24 mouse cellular contexts compared by ENCODE assay signal in genomic region chr3:127303041-127303440, GRCm38 (mm10).
A peak's percentile ranks its signal among the peaks of the same experiment; 100 is the strongest.
DNase-seq lines count a peak whose midpoint lies in the region; ATAC-seq and TF ChIP-seq lines count a peak whose summit lies in the region.
"Had no signal": no experiment of that assay in that cellular context is flagged by ENCODE, and none has a peak within 500 bp of the region (broad histone marks: within the 10 kb centered on the region; RNA-seq: fewer than 3 reads in every experiment).

No protein-coding gene starts in this region.

- WGBS in hindbrain, postnatal 0 days, result 47% methylated on average over 4 of the region's 4 CpGs
- WGBS in hindbrain, embryonic 12.5 days, result 73% methylated on average over 4 of the region's 4 CpGs
- 62% methylated on average over 4 of the region's 4 CpGs for WGBS in midbrain, embryonic 13.5 days
- WGBS in midbrain, embryonic 14.5 days, result 65% methylated on average over 4 of the region's 4 CpGs

- no peak for ATAC-seq in hindbrain, postnatal 0 days
- no peak for ATAC-seq in hindbrain, embryonic 12.5 days (ENCODE audit: low FRiP score)
- ATAC-seq in midbrain, embryonic 13.5 days, result no peak
- no peak for ATAC-seq in midbrain, embryonic 14.5 days (ENCODE audit: low FRiP score, low TSS enrichment)
- ATAC-seq: activated CD4-positive, CD25-positive, alpha-beta regulatory T cell, adult 4 months; forebrain, embryonic 14.5 days had no signal

- no peak overlapping the region for H3K4me3 ChIP-seq in hindbrain, postnatal 0 days (ENCODE audit: low read length)
- H3K4me3 ChIP-seq in hindbrain, embryonic 12.5 days, result no peak overlapping the region
- no peak overlapping the region for H3K4me3 ChIP-seq in midbrain, embryonic 13.5 days (replicated peaks)
- H3K4me3 ChIP-seq in midbrain, embryonic 14.5 days (replicated peaks; ENCODE audit: low read depth, low read length), result no peak overlapping the region
- H3K4me3 ChIP-seq: forebrain, embryonic 10.5 days; heart, embryonic 12.5 days; heart, embryonic 15.5 days; hindbrain, embryonic 10.5 days had no signal

- H3K9ac ChIP-seq in hindbrain, postnatal 0 days (replicated peaks; ENCODE audit: low read length), result no peak overlapping the region
- no peak overlapping the region for H3K9ac ChIP-seq in hindbrain, embryonic 12.5 days
- H3K9ac ChIP-seq in midbrain, embryonic 13.5 days (replicated peaks), result no peak overlapping the region
- no peak overlapping the region for H3K9ac ChIP-seq in midbrain, embryonic 14.5 days (replicated peaks; ENCODE audit: low read length)
- H3K9ac ChIP-seq: heart, embryonic 12.5 days; heart, embryonic 15.5 days; hindbrain, embryonic 14.5 days had no signal

- peaks cover 7% of the 10 kb centered on the region; the same call in 1 of the 2 replicates for H3K4me1 ChIP-seq in hindbrain, postnatal 0 days (ENCODE audit: insufficient read depth, low read length)
- H3K4me1 ChIP-seq in hindbrain, embryonic 12.5 days, result peaks cover 10% of the 10 kb centered on the region
- peaks cover 40% of the 10 kb centered on the region for H3K4me1 ChIP-seq in midbrain, embryonic 13.5 days (replicated peaks)
- H3K4me1 ChIP-seq in midbrain, embryonic 14.5 days (ENCODE audit: control insufficient read depth, insufficient read depth, low read length), result peaks cover 10% of the 10 kb centered on the region
- H3K4me1 ChIP-seq: heart, embryonic 12.5 days; heart, embryonic 15.5 days had no signal

- 0 out of 2 replicates have a peak overlapping the region, but pooled peaks have one; percentile 16 for H3K27ac ChIP-seq in hindbrain, postnatal 0 days
- H3K27ac ChIP-seq in hindbrain, embryonic 12.5 days, result no peak overlapping the region
- H3K27ac ChIP-seq in midbrain, embryonic 13.5 days, result peak overlapping the region; percentile 53
- no peak overlapping the region for H3K27ac ChIP-seq in midbrain, embryonic 14.5 days (replicated peaks; ENCODE audit: low read depth, low read length)
- H3K27ac ChIP-seq: forebrain, embryonic 10.5 days; heart, embryonic 15.5 days; hindbrain, embryonic 10.5 days had no signal

- H3K27me3 ChIP-seq in hindbrain, postnatal 0 days (ENCODE audit: insufficient read depth, low read length), result no peaks in the 10 kb centered on the region
- no peaks in the 10 kb centered on the region for H3K27me3 ChIP-seq in hindbrain, embryonic 12.5 days
- H3K27me3 ChIP-seq in midbrain, embryonic 13.5 days, result no peaks in the 10 kb centered on the region
- H3K27me3 ChIP-seq in midbrain, embryonic 14.5 days (ENCODE audit: control insufficient read depth, insufficient read depth, low read length), result no peaks in the 10 kb centered on the region
- H3K27me3 ChIP-seq: heart, embryonic 12.5 days; heart, embryonic 15.5 days had no signal

- no peak for TF ChIP-seq CTCF in hindbrain, postnatal 0 days (IDR thresholded peaks at IDR 0.05; ENCODE audit: low read depth)

- H3K36me3 ChIP-seq in hindbrain, postnatal 0 days (ENCODE audit: insufficient read depth, low read length), result no peaks in the 10 kb centered on the region
- H3K36me3 ChIP-seq in hindbrain, embryonic 12.5 days, result no peaks in the 10 kb centered on the region
- no peaks in the 10 kb centered on the region for H3K36me3 ChIP-seq in midbrain, embryonic 13.5 days
- no peaks in the 10 kb centered on the region for H3K36me3 ChIP-seq in midbrain, embryonic 14.5 days (ENCODE audit: control insufficient read depth, insufficient read depth, low read length)
- H3K36me3 ChIP-seq: forebrain, embryonic 10.5 days; heart, embryonic 12.5 days; heart, embryonic 15.5 days; hindbrain, embryonic 10.5 days had no signal

- H3K4me2 ChIP-seq in hindbrain, postnatal 0 days (ENCODE audit: low read depth, low read length), result no peak overlapping the region
- H3K4me2 ChIP-seq in hindbrain, embryonic 12.5 days (replicated peaks), result no peak overlapping the region
- H3K4me2 ChIP-seq in midbrain, embryonic 13.5 days (replicated peaks), result no peak overlapping the region
- H3K4me2 ChIP-seq in midbrain, embryonic 14.5 days (ENCODE audit: low read length), result no peak overlapping the region
- H3K4me2 ChIP-seq: heart, embryonic 12.5 days; heart, embryonic 15.5 days; hindbrain, embryonic 14.5 days had no signal

- peak; percentile 26 for DNase-seq in hindbrain, postnatal 0 days (ENCODE audit: low spot score)
- DNase-seq in midbrain, embryonic 14.5 days, result no peak
- DNase-seq in CD4-positive helper T cell, adult 2 months (ENCODE audit: low read depth, low spot score), result peak; percentile 8
- peak; percentile 29 for DNase-seq in Muller cell, postnatal 12 days (ENCODE audit: inconsistent ontology term)
- DNase-seq in MN1 (ENCODE audit: low spot score), result no peak
- DNase-seq in spleen, postnatal 36 days (ENCODE audit: low spot score in 2 of 2), result no peak
- DNase-seq: adrenal gland, adult 8-10 months; adrenal gland, postnatal 25 days; cerebellum, adult 18-20 months; cerebellum, adult 9-11 months; cerebellum, postnatal 36 days; gastrocnemius, postnatal 25 days; heart, adult 18-20 months; heart, postnatal 10 days; heart, postnatal 36 days had no signal

- H3K9me3 ChIP-seq in hindbrain, postnatal 0 days (ENCODE audit: low read length), result no peaks in the 10 kb centered on the region
- H3K9me3 ChIP-seq in hindbrain, embryonic 12.5 days (replicated peaks), result no peaks in the 10 kb centered on the region; the same call in 1 of the 2 replicates
- H3K9me3 ChIP-seq in midbrain, embryonic 13.5 days, result no peaks in the 10 kb centered on the region
- no peaks in the 10 kb centered on the region for H3K9me3 ChIP-seq in midbrain, embryonic 14.5 days (ENCODE audit: control insufficient read depth, low read length)
- H3K9me3 ChIP-seq: forebrain, embryonic 10.5 days; heart, embryonic 12.5 days; heart, embryonic 15.5 days; hindbrain, embryonic 10.5 days had no signal

Comparison
In these comparisons a context has a peak if more than half of its experiments do, and no peak if none do; other contexts are left out.
1. H3K27ac ChIP-seq: peak in hindbrain, postnatal 0 days (single experiment) and midbrain, embryonic 13.5 days (single experiment); none in hindbrain, embryonic 12.5 days (single experiment) and midbrain, embryonic 14.5 days (single experiment).
2. DNase-seq: peak in hindbrain, postnatal 0 days (single experiment), CD4-positive helper T cell, adult 2 months (single experiment) and Muller cell, postnatal 12 days (single experiment); none in midbrain, embryonic 14.5 days (single experiment), MN1 (single experiment) and spleen, postnatal 36 days (0 of 2).